Mouse (Mus musculus) midbrain, embryonic 10.5 days (tissue): Measurements from ENCODE around the gene Tmem132c. TPM values are rescaled to one million over a fixed set of nuclear protein-coding genes. Genes with fewer than 3 reads are reported as not detected.

Experiments used
- DNase-seq: peaks from one replicate; pipeline ENCODE4 v3.0.0-alpha.2; 2017; ENCODE audit warnings: low spot score
- H3K27ac ChIP-seq: fragments of 300-500 bp; sonication (generic); replicated peaks from 2 replicates; pipeline ENCODE4 v1.5.1; 2016; ENCODE audit warnings: mild to moderate bottlenecking
- H3K27me3 ChIP-seq: fragments of 300-500 bp; sonication (generic); 2 replicates; pipeline ENCODE4 v1.6.1; 2016; ENCODE audit warnings: low read depth, mild to moderate bottlenecking; ENCODE audit not compliant: poor library complexity, severe bottlenecking
- H3K36me3 ChIP-seq: fragments of 300-500 bp; sonication (generic); 2 replicates; pipeline ENCODE4 v1.6.1; 2016; ENCODE audit warnings: mild to moderate bottlenecking, moderate library complexity
- H3K4me1 ChIP-seq: fragments of 300-500 bp; sonication (generic); 2 replicates; pipeline ENCODE4 v1.6.1; 2016
- H3K4me3 ChIP-seq: fragments of 300-500 bp; sonication (generic); 2 replicates; pipeline ENCODE4 v1.5.1; 2016; ENCODE audit warnings: mild to moderate bottlenecking, moderate library complexity
- H3K9me3 ChIP-seq: fragments of 300-500 bp; sonication (generic); replicated peaks from 2 replicates; pipeline ENCODE4 v1.6.1; 2016; ENCODE audit warnings: mild to moderate bottlenecking
- WGBS: fragments of 180-500 bp; shearing (Covaris S2); methylation state at CpG from one replicate; pipeline ENCODE4 v1.1.7; 2016; 5-methylcytosine and 5-hydroxymethylcytosine counted together
- polyA plus RNA-seq: library from polyadenylated mRNA; unstranded; fragments of >200 nt; fragmentation: Nextera tagmentation; extraction: Ambion mirVana; gene quantifications from 2 replicates; pipeline ENCODE4 v1.2.1, GENCODE M21; 2016

Tmem132c gene
- polyA plus RNA-seq, 1 experiment from 2014 or later: 34.0 TPM

GRCm38 (mm10) chr5:127290461-127291250 is 49.0 kb downstream of the Tmem132c start:
- peak overlapping the region; percentile 74 for H3K27ac ChIP-seq
- 80% methylated on average over 17 of the region's 17 CpGs for WGBS
- DNase-seq: peak; percentile 22

DNA sequence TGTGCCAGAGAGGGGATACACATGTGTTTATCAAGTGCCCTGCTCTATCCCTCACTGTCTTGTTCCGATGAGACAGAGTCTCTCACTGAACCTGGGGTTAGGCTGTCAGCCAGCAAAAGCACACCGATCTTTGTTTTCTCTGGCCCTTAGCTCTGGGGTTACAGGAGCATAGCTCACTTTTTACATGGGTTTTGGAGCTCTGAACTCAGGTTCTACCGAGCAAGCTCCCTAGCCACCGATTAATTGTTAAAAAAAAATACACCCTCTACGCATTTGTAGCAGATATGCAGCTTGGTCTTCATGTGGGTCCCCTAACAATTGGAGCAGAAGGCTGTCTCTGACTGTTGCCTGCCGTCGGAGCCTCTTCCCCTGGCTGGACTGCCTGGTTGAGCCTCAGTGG is 50.0 kb downstream of the Tmem132c start:
- peak overlapping the region; percentile 20; the same call in 1 of the 2 replicates for H3K27ac ChIP-seq
- H3K9me3 ChIP-seq: peaks cover 12% of the 10 kb centered on the region

More at GRCm38 (mm10) chr5:127290461-127291250, 49.0 kb downstream of the Tmem132c start:
- H3K4me1 ChIP-seq: peaks cover 27% of the 10 kb centered on the region
- H3K9me3 ChIP-seq: peaks cover 12% of the 10 kb centered on the region
- H3K4me3 ChIP-seq: no peak overlapping the region
- peaks cover 40% of the 10 kb centered on the region for H3K36me3 ChIP-seq
- H3K27me3 ChIP-seq: no peaks in the 10 kb centered on the region; the same call in 1 of the 2 replicates

DNA sequence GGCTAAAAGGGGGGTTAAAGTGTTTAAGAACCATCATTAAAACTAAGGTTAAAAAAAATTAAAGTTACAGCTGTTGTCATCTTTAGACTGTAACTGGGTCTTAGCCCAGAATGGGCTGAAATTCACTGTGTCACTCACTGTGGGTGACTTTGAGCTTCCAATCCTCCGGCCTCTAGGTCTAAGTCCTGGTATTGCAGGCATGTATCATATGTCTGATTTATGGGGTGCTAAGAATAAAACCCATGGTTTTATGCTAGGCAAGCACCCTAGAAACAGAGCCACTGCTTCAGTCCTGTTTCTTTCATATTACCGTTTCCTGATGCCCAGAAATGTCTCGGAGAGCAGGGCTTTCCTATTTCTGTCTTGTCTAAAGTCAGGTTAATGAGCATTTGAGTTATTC is 52.1 kb downstream of the Tmem132c start:
- Histone ChIP-seq H3K4me3 (no peak overlapping the region), H3K36me3 (peaks cover 34% of the 10 kb centered on the region), H3K27me3 (no peaks in the 10 kb centered on the region; the same call in 1 of the 2 replicates), H3K27ac (no peak overlapping the region), H3K4me1 (peaks cover 57% of the 10 kb centered on the region), H3K9me3 (peaks cover 12% of the 10 kb centered on the region)
- DNase-seq: no peak
- 94% methylated on average over 3 of the region's 3 CpGs for WGBS

More for the DNA sequence above, 50.0 kb downstream of the Tmem132c start:
- no peaks in the 10 kb centered on the region; the same call in 1 of the 2 replicates for H3K27me3 ChIP-seq
- DNase-seq: no peak
- WGBS: 89% methylated on average over 7 of the region's 7 CpGs
- no peak overlapping the region for H3K4me3 ChIP-seq
- H3K36me3 ChIP-seq: peaks cover 34% of the 10 kb centered on the region
- peaks cover 36% of the 10 kb centered on the region for H3K4me1 ChIP-seq

DNA sequence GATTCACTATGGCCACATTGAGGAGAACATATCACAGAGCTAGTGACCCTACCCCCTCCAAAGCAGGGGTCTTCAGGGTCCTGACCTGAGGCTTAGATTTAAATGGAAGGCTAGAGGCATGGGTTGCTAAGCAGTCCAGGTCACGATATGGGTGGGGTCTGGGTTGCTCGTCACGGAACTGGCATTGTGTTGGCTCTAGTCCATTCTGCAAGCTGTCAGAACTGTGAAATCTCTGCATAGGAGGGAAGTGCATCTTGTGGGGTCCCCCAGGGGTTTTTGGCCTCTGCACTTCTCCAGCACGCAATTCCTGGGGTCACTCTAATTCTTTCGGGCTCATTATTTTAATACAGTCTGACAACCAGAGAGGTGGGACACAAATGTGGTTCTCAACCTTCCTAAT is 55.9 kb downstream of the Tmem132c start:
- Histone ChIP-seq H3K27me3 (peaks cover 9% of the 10 kb centered on the region; the same call in 1 of the 2 replicates), H3K4me3 (0 out of 2 replicates have a peak overlapping the region, but pooled peaks have one; percentile 11), H3K27ac (peak overlapping the region; percentile 82), H3K36me3 (peaks cover 23% of the 10 kb centered on the region), H3K4me1 (peaks cover 72% of the 10 kb centered on the region), H3K9me3 (peaks cover 11% of the 10 kb centered on the region)
- 18% methylated on average over 5 of the region's 5 CpGs for WGBS
- peak; percentile 62 for DNase-seq

DNA sequence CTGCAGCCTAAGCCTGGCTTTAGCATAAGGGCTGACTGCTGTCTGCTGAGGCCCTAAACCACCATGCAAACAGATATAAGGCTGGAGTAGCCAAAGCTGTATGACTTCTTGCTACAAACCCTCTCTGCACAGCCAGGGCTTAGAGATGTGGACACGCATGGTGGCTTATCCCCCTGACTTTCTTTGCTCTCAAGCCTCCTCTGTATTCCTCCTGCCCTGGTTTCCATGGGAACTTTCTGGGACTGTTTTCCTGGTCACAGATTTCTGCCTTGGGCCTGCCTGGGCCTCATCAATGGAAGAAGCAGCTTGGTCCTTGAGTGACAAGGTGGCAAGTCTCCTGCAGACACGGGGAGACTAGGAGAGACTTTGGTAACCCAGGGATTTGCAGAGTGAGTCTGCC is 56.5 kb downstream of the Tmem132c start:
- peak; percentile 84 for DNase-seq
- Histone ChIP-seq H3K9me3 (peaks cover 7% of the 10 kb centered on the region), H3K4me3 (no peak overlapping the region), H3K27me3 (peaks cover 9% of the 10 kb centered on the region; the same call in 1 of the 2 replicates), H3K4me1 (peaks cover 72% of the 10 kb centered on the region), H3K27ac (peak overlapping the region; percentile 82), H3K36me3 (peaks cover 17% of the 10 kb centered on the region)
- WGBS: 4% methylated on average over 2 of the region's 2 CpGs

DNA sequence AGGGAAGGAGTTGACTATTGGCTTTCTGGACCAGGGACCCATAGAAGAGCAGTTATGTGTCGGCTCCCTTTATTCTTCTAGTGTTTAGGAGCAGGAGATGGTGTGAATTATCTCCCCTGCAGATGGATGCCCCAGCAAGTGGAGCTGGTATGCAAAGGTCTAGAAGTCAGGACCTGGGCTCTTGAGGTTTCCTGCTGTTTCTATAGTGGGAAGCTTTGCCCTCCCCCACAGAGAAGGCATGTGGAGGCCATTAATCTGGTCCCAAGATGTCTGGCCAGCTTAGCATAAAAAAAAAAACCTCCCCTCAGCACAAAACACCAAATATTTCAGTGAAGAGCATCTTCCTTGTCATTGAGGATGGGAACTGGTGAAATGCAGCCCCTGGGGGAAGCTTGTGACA is 57.4 kb downstream of the Tmem132c start:
- H3K27ac ChIP-seq: peak overlapping the region; percentile 82
- H3K27me3 ChIP-seq: peaks cover 9% of the 10 kb centered on the region; the same call in 1 of the 2 replicates
- peaks cover 72% of the 10 kb centered on the region for H3K4me1 ChIP-seq
- peaks cover 7% of the 10 kb centered on the region for H3K36me3 ChIP-seq
- H3K4me3 ChIP-seq: no peak overlapping the region
- 0% methylated on average over 1 of the region's 1 CpGs for WGBS
- peaks cover 5% of the 10 kb centered on the region for H3K9me3 ChIP-seq
- DNase-seq: peak; percentile 52

DNA sequence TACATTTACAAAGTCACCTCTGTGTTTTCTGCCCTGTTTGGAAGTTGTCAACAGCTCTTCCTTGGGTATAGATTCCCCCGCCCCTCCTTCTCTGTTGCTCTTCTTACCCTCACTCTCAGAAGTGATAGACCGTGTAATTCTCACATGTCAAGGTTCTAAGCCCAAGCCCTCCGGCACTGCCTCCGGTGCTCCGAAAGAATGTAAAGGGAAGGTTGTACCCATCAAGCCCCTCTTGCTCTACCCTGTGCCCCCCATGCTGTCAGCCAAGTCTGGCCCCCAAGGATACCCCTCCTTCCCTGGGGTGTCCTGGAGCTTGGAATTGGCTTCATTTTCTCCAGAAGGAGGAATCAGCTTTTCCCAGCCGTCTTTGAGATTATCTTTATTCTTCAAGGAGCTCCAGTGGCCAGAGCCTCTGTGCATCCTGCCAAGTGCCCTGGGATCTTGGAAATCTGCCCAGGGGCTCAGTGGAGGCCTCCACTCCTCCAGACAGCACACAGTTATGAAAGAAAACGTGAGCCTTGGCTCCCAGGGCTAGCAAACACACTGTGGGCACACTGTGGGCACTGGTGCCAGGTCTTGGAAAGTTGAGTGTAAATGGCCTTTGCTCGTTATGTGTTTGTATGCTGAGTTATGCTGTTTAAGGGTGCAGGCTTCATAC is 59.1 kb downstream of the Tmem132c start:
- H3K4me3 ChIP-seq: no peak overlapping the region
- 44% methylated on average over 8 of the region's 8 CpGs for WGBS

GRCm38 (mm10) chr5:127305312-127305711 is 63.7 kb downstream of the Tmem132c start:
- no peak for DNase-seq
- Histone ChIP-seq H3K36me3 (no peaks in the 10 kb centered on the region), H3K4me3 (no peak overlapping the region), H3K4me1 (peaks cover 38% of the 10 kb centered on the region), H3K9me3 (no peaks in the 10 kb centered on the region), H3K27ac (no peak overlapping the region), H3K27me3 (0 out of 2 replicates have a peak, but pooled peaks cover 5% of the 10 kb centered on the region)
- 72% methylated on average over 5 of the region's 5 CpGs for WGBS

More for the DNA sequence above, 59.1 kb downstream of the Tmem132c start:
- peaks cover 70% of the 10 kb centered on the region for H3K4me1 ChIP-seq
- no peaks in the 10 kb centered on the region for H3K36me3 ChIP-seq
- peak overlapping the region; percentile 82 for H3K27ac ChIP-seq
- H3K9me3 ChIP-seq: no peaks in the 10 kb centered on the region
- DNase-seq: no peak
- H3K27me3 ChIP-seq: peaks cover 9% of the 10 kb centered on the region; the same call in 1 of the 2 replicates

- Histone ChIP-seq H3K27me3 (0 out of 2 replicates have a peak, but pooled peaks cover 3% of the 10 kb centered on the region), H3K36me3 (no peaks in the 10 kb centered on the region), H3K9me3 (no peaks in the 10 kb centered on the region), H3K4me1 (peaks cover 38% of the 10 kb centered on the region), H3K4me3 (no peak overlapping the region), H3K27ac (peak overlapping the region; percentile 25; the same call in 1 of the 2 replicates)
- no peak for DNase-seq
- WGBS: 50% methylated on average over 5 of the region's 5 CpGs
Measured at GRCm38 (mm10) chr5:127305719-127306118, 64.1 kb downstream of the Tmem132c start.

GRCm38 (mm10) chr5:127306726-127307125 is 65.1 kb downstream of the Tmem132c start:
- peaks cover 38% of the 10 kb centered on the region for H3K4me1 ChIP-seq
- no peaks in the 10 kb centered on the region for H3K36me3 ChIP-seq
- no peak overlapping the region for H3K4me3 ChIP-seq
- no peaks in the 10 kb centered on the region for H3K9me3 ChIP-seq
- no peaks in the 10 kb centered on the region for H3K27me3 ChIP-seq
- no peak overlapping the region for H3K27ac ChIP-seq
- 17% methylated on average over 1 of the region's 1 CpGs for WGBS
- DNase-seq: no peak

GRCm38 (mm10) chr5:127310318-127311004 is 68.9 kb downstream of the Tmem132c start:
- WGBS: 47% methylated on average over 14 of the region's 14 CpGs
- Histone ChIP-seq H3K4me3 (no peak overlapping the region), H3K9me3 (no peaks in the 10 kb centered on the region), H3K27ac (peak overlapping the region; percentile 76), H3K27me3 (no peaks in the 10 kb centered on the region), H3K4me1 (peaks cover 43% of the 10 kb centered on the region), H3K36me3 (peaks cover 11% of the 10 kb centered on the region)
- DNase-seq: peak; percentile 48

- Histone ChIP-seq H3K27ac (peak overlapping the region; percentile 76), H3K4me1 (peaks cover 39% of the 10 kb centered on the region), H3K27me3 (no peaks in the 10 kb centered on the region), H3K4me3 (no peak overlapping the region), H3K9me3 (no peaks in the 10 kb centered on the region), H3K36me3 (peaks cover 13% of the 10 kb centered on the region)
- 82% methylated on average over 2 of the region's 2 CpGs for WGBS
- no peak for DNase-seq
Measured at GRCm38 (mm10) chr5:127311005-127311331, 69.4 kb downstream of the Tmem132c start.
